Comparison of ENCODE assay signal across 8 mouse cellular contexts in the genomic region with DNA sequence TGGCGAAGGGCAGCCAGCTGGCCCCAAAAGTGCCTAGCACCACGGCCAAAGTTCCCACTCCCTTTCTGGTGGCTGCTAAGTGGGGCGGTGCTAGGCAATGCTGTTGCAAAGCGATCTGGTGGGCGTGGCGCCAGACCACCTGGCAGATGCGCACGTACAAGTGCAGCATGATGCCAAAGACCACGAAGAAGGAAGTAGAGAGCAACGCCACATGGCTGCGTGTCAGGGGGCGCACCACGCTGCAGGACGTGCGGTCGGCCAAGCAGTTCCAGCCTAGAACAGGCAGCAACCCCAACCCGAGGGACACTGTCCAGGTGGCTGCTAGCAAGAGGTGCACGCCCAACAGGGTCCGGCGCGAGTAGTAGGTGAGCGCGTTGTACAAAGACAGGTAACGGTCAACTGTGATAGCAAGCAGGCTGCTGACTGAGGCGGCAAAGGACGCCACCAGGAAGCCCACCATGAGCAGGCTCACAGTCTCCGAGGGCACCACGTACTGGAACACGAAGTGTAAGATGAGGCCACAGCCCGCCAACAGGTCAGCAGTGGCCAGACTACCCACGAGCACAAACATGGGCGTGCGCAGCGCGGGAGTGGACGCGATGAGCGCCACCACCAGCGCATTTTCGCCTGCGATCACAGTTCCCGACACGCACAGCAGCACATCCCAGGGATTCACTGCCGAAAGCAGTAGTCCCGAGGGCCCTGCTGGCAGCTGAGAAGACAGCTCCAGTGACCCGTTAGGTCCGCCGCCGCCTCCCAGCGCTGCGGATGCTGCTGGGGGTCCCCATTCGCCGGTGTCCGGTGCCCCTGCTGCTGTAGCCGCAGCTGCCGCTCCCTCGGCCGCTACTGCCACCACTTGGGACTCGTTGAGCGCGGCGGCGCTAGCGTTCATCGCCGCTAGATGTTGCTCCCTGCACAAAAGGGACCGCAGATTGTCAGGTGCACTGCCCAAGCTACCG. TPM values are rescaled to one million over a fixed set of nuclear protein-coding genes. Genes with fewer than 3 reads are reported as not detected.
A peak's percentile ranks its signal among the peaks of the same experiment; 100 is the strongest.
DNase-seq lines count a peak whose midpoint lies in the region; ATAC-seq and TF ChIP-seq lines count a peak whose summit lies in the region.
"Had no signal": no experiment of that assay in that cellular context is flagged by ENCODE, and none has a peak within 500 bp of the region (broad histone marks: within the 10 kb centered on the region; RNA-seq: fewer than 3 reads in every experiment).

No protein-coding gene starts in this region.

- no peaks in the 10 kb centered on the region for H3K36me3 ChIP-seq in G1E (replicated peaks)
- no peaks in the 10 kb centered on the region for H3K36me3 ChIP-seq in forebrain, embryonic 10.5 days (replicated peaks)
- no peaks in the 10 kb centered on the region for H3K36me3 ChIP-seq in neural tube, embryonic 12.5 days

- no peak for ATAC-seq in G1E (ENCODE audit: extremely low read depth, insufficient number of reproducible peaks, low FRiP score, poor library complexity, severe bottlenecking)
- peak; percentile 72 for ATAC-seq in neural tube, embryonic 12.5 days (ENCODE audit: low FRiP score, low read depth)

- DNase-seq in G1E (ENCODE audit: low spot score) (no peak), adipocyte (ENCODE audit: low spot score) (no peak)
- DNase-seq in forebrain, embryonic 10.5 days (ENCODE audit: extremely low spot score, low spot score): peak; percentile 26
- DNase-seq in layer of hippocampus, adult 8-10 months (ENCODE audit: low spot score in 2 of 2): peak; percentile 19 to 44
- DNase-seq in adrenal gland, postnatal 4 days (ENCODE audit: low spot score in 2 of 2): no peak

- TF ChIP-seq POLR2A in bone marrow, adult 2 months (IDR thresholded peaks at IDR 0.05; ENCODE audit: borderline replicate concordance, control insufficient read depth, low read depth, low read length): no peak

- H3K4me3 ChIP-seq in G1E (ENCODE audit: low read depth, low read length): 0 out of 2 replicates have a peak overlapping the region, but pooled peaks have one; percentile 31
- no peak overlapping the region for H3K4me3 ChIP-seq in bone marrow, adult 2 months (replicated peaks; ENCODE audit: control insufficient read depth, low read depth, low read length)
- peak overlapping the region; percentile 54 for H3K4me3 ChIP-seq in forebrain, embryonic 10.5 days
- H3K4me3 ChIP-seq in neural tube, embryonic 12.5 days: peak overlapping the region; percentile 45

- no peak for TF ChIP-seq CTCF in G1E (IDR thresholded peaks at IDR 0.05; ENCODE audit: low read depth, low read length)
- TF ChIP-seq CTCF in bone marrow, adult 2 months (IDR thresholded peaks at IDR 0.05; ENCODE audit: control insufficient read depth, insufficient read depth, low read length): no peak

- peaks cover 11% of the 10 kb centered on the region; the same call in 1 of the 2 replicates for H3K27me3 ChIP-seq in G1E (ENCODE audit: insufficient read depth, low read length)
- H3K27me3 ChIP-seq in forebrain, embryonic 10.5 days (ENCODE audit: poor library complexity, severe bottlenecking): peaks cover 50% of the 10 kb centered on the region
- peaks cover 46% of the 10 kb centered on the region for H3K27me3 ChIP-seq in neural tube, embryonic 12.5 days (replicated peaks)

- 9% methylated on average over 68 of the region's 68 CpGs for WGBS in bone marrow, adult 2 months
- 3% methylated on average over 68 of the region's 68 CpGs for WGBS in forebrain, embryonic 10.5 days
- WGBS in neural tube, embryonic 12.5 days: 3% methylated on average over 68 of the region's 68 CpGs

- peak overlapping the region; percentile 44 for H3K9ac ChIP-seq in neural tube, embryonic 12.5 days

- peak overlapping the region; percentile 81 for H3K4me2 ChIP-seq in neural tube, embryonic 12.5 days (replicated peaks)

- no peaks in the 10 kb centered on the region for H3K4me1 ChIP-seq in G1E (ENCODE audit: insufficient read depth, low read depth, low read length)
- H3K4me1 ChIP-seq in bone marrow, adult 2 months (ENCODE audit: control insufficient read depth, insufficient read depth, low read length): no peaks in the 10 kb centered on the region
- peaks cover 22% of the 10 kb centered on the region for H3K4me1 ChIP-seq in forebrain, embryonic 10.5 days
- peaks cover 20% of the 10 kb centered on the region for H3K4me1 ChIP-seq in neural tube, embryonic 12.5 days

- H3K27ac ChIP-seq in bone marrow, adult 2 months (ENCODE audit: control insufficient read depth, insufficient read depth, low read depth, low read length, poor library complexity): peak overlapping the region; percentile 4; the same call in 1 of the 2 replicates
- no peak overlapping the region for H3K27ac ChIP-seq in forebrain, embryonic 10.5 days
- no peak overlapping the region for H3K27ac ChIP-seq in neural tube, embryonic 12.5 days

- H3K9me3 ChIP-seq in G1E (replicated peaks): no peaks in the 10 kb centered on the region
- no peaks in the 10 kb centered on the region for H3K9me3 ChIP-seq in forebrain, embryonic 10.5 days
- no peaks in the 10 kb centered on the region for H3K9me3 ChIP-seq in neural tube, embryonic 12.5 days

RNA-seq across cellular contexts. Expression of gene Gpr6, which starts 1.1 kb away (rescaled TPM):
- total RNA-seq in G1E (2014; fragmentation: Nextera tagmentation) (not detected in 2 replicates), G1E (2017) (0.05 TPM in 1 of 2 replicates, not detected in the other)
- not detected in 2 replicates for polyA plus RNA-seq in G1E (2012)
- not detected in 2 replicates for polyA plus RNA-seq in bone marrow, adult 2 months (2011; ENCODE audit: insufficient read depth, insufficient read length, low replicate concordance, missing spikeins)
- polyA plus RNA-seq in forebrain, embryonic 10.5 days (2016; fragmentation: Nextera tagmentation; extraction: Ambion mirVana): not detected in 2 replicates
- total RNA-seq in layer of hippocampus, adult 8-10 months (2022): 1 to 10 TPM; 1.3 to 1.9 (median 1.5) TPM
- not detected in 2 replicates for polyA plus RNA-seq in neural tube, embryonic 12.5 days (2016; fragmentation: Nextera tagmentation; extraction: Ambion mirVana)
- total RNA-seq in adrenal gland, postnatal 4 days (2021): not detected
- polyA plus RNA-seq: lung, embryonic 16.5 days had no signal

Comparison
In these comparisons a context has a peak if more than half of its experiments do, and no peak if none do; other contexts are left out.
1. DNase-seq: peak in forebrain, embryonic 10.5 days (single experiment) and layer of hippocampus, adult 8-10 months (2 of 2); none in G1E (single experiment), adrenal gland, postnatal 4 days (0 of 2) and adipocyte (single experiment).